Mouse (Mus musculus) intestine, embryonic 15.5 days (tissue): ENCODE measurements around the gene Cym. TPM values are rescaled to one million over a fixed set of nuclear protein-coding genes. Genes with fewer than 3 reads are reported as not detected.

Source experiments
- ATAC-seq: fragments of 200-750 bp; cut with Nextera tagmentation; 2 replicates; pipeline ENCODE4 v1.8.0; 2017; ENCODE audit warnings: moderate TSS enrichment, moderate library complexity
- H3K27ac ChIP-seq: fragments of 300-500 bp; sonication (generic); 2 replicates; pipeline ENCODE4 v1.5.1; 2015; ENCODE audit warnings: mild to moderate bottlenecking, inconsistent platforms
- H3K27me3 ChIP-seq: fragments of 300-500 bp; sonication (generic); replicated peaks from 2 replicates; pipeline ENCODE4 v1.6.1; 2015; ENCODE audit warnings: inconsistent platforms
- H3K36me3 ChIP-seq: fragments of 300-500 bp; sonication (generic); 2 replicates; pipeline ENCODE4 v1.6.1; 2015; ENCODE audit warnings: inconsistent platforms
- H3K4me1 ChIP-seq: fragments of 300-500 bp; sonication (generic); replicated peaks from 2 replicates; pipeline ENCODE4 v1.6.1; 2015; ENCODE audit warnings: inconsistent platforms
- H3K4me2 ChIP-seq: fragments of 300-500 bp; sonication (generic); replicated peaks from 2 replicates; pipeline ENCODE4 v1.6.1; 2015; ENCODE audit warnings: mild to moderate bottlenecking, inconsistent platforms
- H3K4me3 ChIP-seq: fragments of 300-500 bp; sonication (generic); replicated peaks from 2 replicates; pipeline ENCODE4 v1.5.1; 2015; ENCODE audit warnings: inconsistent platforms
- H3K9ac ChIP-seq: fragments of 300-500 bp; sonication (generic); 2 replicates; pipeline ENCODE4 v1.6.1; 2015; ENCODE audit warnings: inconsistent platforms
- H3K9me3 ChIP-seq: fragments of 300-500 bp; sonication (generic); 2 replicates; pipeline ENCODE4 v1.6.1; 2016; ENCODE audit warnings: inconsistent platforms
- WGBS: fragments of 180-500 bp; shearing (Covaris S2); methylation state at CpG from one replicate; pipeline ENCODE4 v1.1.7; 2015; 5-methylcytosine and 5-hydroxymethylcytosine counted together
- polyA plus RNA-seq: library from polyadenylated mRNA; unstranded; fragments of >200 nt; fragmentation: Nextera tagmentation; extraction: Ambion mirVana; gene quantifications from 2 replicates; pipeline ENCODE4 v1.2.1, GENCODE M21; 2015

Gene Cym
- polyA plus RNA-seq, 1 experiment from 2014 or later = 11.4 TPM

- Histone ChIP-seq H3K36me3 (no peaks in the 10 kb centered on the region), H3K9ac (no peak overlapping the region), H3K27me3 (no peaks in the 10 kb centered on the region; the same call in 1 of the 2 replicates), H3K4me2 (no peak overlapping the region), H3K4me3 (no peak overlapping the region), H3K9me3 (no peaks in the 10 kb centered on the region), H3K4me1 (no peaks in the 10 kb centered on the region), H3K27ac (no peak overlapping the region)
- WGBS = 51% methylated on average over 14 of the region's 14 CpGs
- no peak for ATAC-seq
Observed at GRCm38 (mm10) chr3:107241389-107242094, 20.0 kb upstream of the Cym start.

GRCm38 (mm10) chr3:107239607-107240006 is 18.1 kb upstream of the Cym start, which contains the start of gene Prok1:
Gene Prok1, minus strand, starts transcription at chr3:107239707.
- Histone ChIP-seq H3K27me3 (no peaks in the 10 kb centered on the region; the same call in 1 of the 2 replicates), H3K36me3 (no peaks in the 10 kb centered on the region), H3K9ac (no peak within 1 kb of the TSS), H3K27ac (no peak within 1 kb of the TSS), H3K4me3 (no peak within 1 kb of the TSS), H3K4me2 (no peak within 1 kb of the TSS), H3K4me1 (no peaks in the 10 kb centered on the region), H3K9me3 (no peaks in the 10 kb centered on the region)
- WGBS = 89% methylated on average over 9 of the region's 9 CpGs
- ATAC-seq = no peak

GRCm38 (mm10) chr3:107238471-107238980 is 17.0 kb upstream of the Cym start:
- WGBS = 75% methylated on average over 8 of the region's 8 CpGs
- H3K4me1 ChIP-seq = no peaks in the 10 kb centered on the region
- H3K4me3 ChIP-seq = no peak overlapping the region

GRCm38 (mm10) chr3:107238051-107238450 is 16.5 kb upstream of the Cym start:
- H3K27me3 ChIP-seq = no peaks in the 10 kb centered on the region; the same call in 1 of the 2 replicates
- H3K9ac ChIP-seq = no peak overlapping the region
- H3K4me3 ChIP-seq = no peak overlapping the region
- no peaks in the 10 kb centered on the region for H3K36me3 ChIP-seq
- 0 out of 2 replicates have a peak, but pooled peaks cover 3% of the 10 kb centered on the region for H3K4me1 ChIP-seq
- ATAC-seq = no peak
- H3K27ac ChIP-seq = no peak overlapping the region
- H3K4me2 ChIP-seq = no peak overlapping the region
- no peaks in the 10 kb centered on the region for H3K9me3 ChIP-seq
- WGBS = 50% methylated on average over 2 of the region's 2 CpGs

More at GRCm38 (mm10) chr3:107238471-107238980, 17.0 kb upstream of the Cym start:
- Histone ChIP-seq H3K27ac (no peak overlapping the region), H3K4me2 (no peak overlapping the region), H3K36me3 (no peaks in the 10 kb centered on the region), H3K27me3 (no peaks in the 10 kb centered on the region; the same call in 1 of the 2 replicates), H3K9me3 (no peaks in the 10 kb centered on the region), H3K9ac (no peak overlapping the region)
- ATAC-seq = no peak

GRCm38 (mm10) chr3:107233945-107234344 is 12.4 kb upstream of the Cym start:
- Histone ChIP-seq H3K9me3 (no peaks in the 10 kb centered on the region), H3K4me2 (no peak overlapping the region), H3K4me3 (no peak overlapping the region), H3K36me3 (no peaks in the 10 kb centered on the region), H3K4me1 (peaks cover 20% of the 10 kb centered on the region), H3K27me3 (no peaks in the 10 kb centered on the region), H3K9ac (no peak overlapping the region), H3K27ac (no peak overlapping the region)
- 38% methylated on average over 2 of the region's 2 CpGs for WGBS
- ATAC-seq = no peak

GRCm38 (mm10) chr3:107233351-107233813 is 11.8 kb upstream of the Cym start:
- Histone ChIP-seq H3K9ac (no peak overlapping the region), H3K4me1 (peaks cover 20% of the 10 kb centered on the region), H3K4me2 (0 out of 2 replicates have a peak overlapping the region, but pooled peaks have one; percentile 36), H3K27me3 (no peaks in the 10 kb centered on the region), H3K4me3 (no peak overlapping the region), H3K9me3 (no peaks in the 10 kb centered on the region), H3K36me3 (no peaks in the 10 kb centered on the region), H3K27ac (no peak overlapping the region)
- ATAC-seq = peak; percentile 15; the same call in 1 of the 2 replicates
- WGBS = 9% methylated on average over 11 of the region's 11 CpGs

- Histone ChIP-seq H3K27me3 (no peaks in the 10 kb centered on the region), H3K9ac (no peak overlapping the region), H3K9me3 (no peaks in the 10 kb centered on the region), H3K36me3 (no peaks in the 10 kb centered on the region), H3K4me1 (peaks cover 20% of the 10 kb centered on the region), H3K4me2 (no peak overlapping the region), H3K27ac (no peak overlapping the region), H3K4me3 (no peak overlapping the region)
- no peak for ATAC-seq
- WGBS = 69% methylated on average over 4 of the region's 4 CpGs
Observed at GRCm38 (mm10) chr3:107231202-107231601, 9.7 kb upstream of the Cym start.

GRCm38 (mm10) chr3:107230527-107230926 is 9.0 kb upstream of the Cym start, which contains the start of gene A630076J17Rik:
Gene A630076J17Rik, plus strand, starts transcription at chr3:107230614.
- 19% methylated on average over 1 of the region's 1 CpGs for WGBS
- peak; percentile 81 for ATAC-seq
- H3K36me3 ChIP-seq = no peaks in the 10 kb centered on the region
- H3K27me3 ChIP-seq = no peaks in the 10 kb centered on the region
- H3K4me3 ChIP-seq = no peak within 1 kb of the TSS
- H3K9me3 ChIP-seq = no peaks in the 10 kb centered on the region
- peak within 1 kb of the TSS; percentile 28; the same call in 1 of the 2 replicates for H3K4me2 ChIP-seq
- H3K4me1 ChIP-seq = peaks cover 20% of the 10 kb centered on the region
- H3K9ac ChIP-seq = no peak within 1 kb of the TSS
- H3K27ac ChIP-seq = no peak within 1 kb of the TSS

- no peaks in the 10 kb centered on the region for H3K9me3 ChIP-seq
- peaks cover 20% of the 10 kb centered on the region for H3K4me1 ChIP-seq
- 39% methylated on average over 5 of the region's 5 CpGs for WGBS
- H3K27me3 ChIP-seq = no peaks in the 10 kb centered on the region
- no peak overlapping the region for H3K27ac ChIP-seq
- no peak overlapping the region; the same call in 1 of the 2 replicates for H3K4me2 ChIP-seq
- peak; percentile 91 for ATAC-seq
- no peaks in the 10 kb centered on the region for H3K36me3 ChIP-seq
- no peak overlapping the region for H3K9ac ChIP-seq
- no peak overlapping the region for H3K4me3 ChIP-seq
Observed at GRCm38 (mm10) chr3:107229822-107230221, 8.3 kb upstream of the Cym start.

GRCm38 (mm10) chr3:107229221-107229620 is 7.7 kb upstream of the Cym start:
- ATAC-seq = no peak
- H3K27me3 ChIP-seq = no peaks in the 10 kb centered on the region
- no peak overlapping the region for H3K4me2 ChIP-seq
- no peak overlapping the region for H3K9ac ChIP-seq
- 58% methylated on average over 5 of the region's 5 CpGs for WGBS
- H3K9me3 ChIP-seq = no peaks in the 10 kb centered on the region
- H3K4me3 ChIP-seq = no peak overlapping the region
- no peak overlapping the region for H3K27ac ChIP-seq
- no peaks in the 10 kb centered on the region for H3K36me3 ChIP-seq
- H3K4me1 ChIP-seq = peaks cover 20% of the 10 kb centered on the region

GRCm38 (mm10) chr3:107225820-107226219 is 4.3 kb upstream of the Cym start:
- 87% methylated on average over 5 of the region's 5 CpGs for WGBS

GRCm38 (mm10) chr3:107223230-107223629 is 1.7 kb upstream of the Cym start:
- WGBS = 56% methylated on average over 1 of the region's 1 CpGs

More at GRCm38 (mm10) chr3:107225820-107226219, 4.3 kb upstream of the Cym start:
- no peak overlapping the region for H3K4me3 ChIP-seq
- no peak for ATAC-seq
- H3K9me3 ChIP-seq = no peaks in the 10 kb centered on the region
- peaks cover 12% of the 10 kb centered on the region for H3K4me1 ChIP-seq
- H3K9ac ChIP-seq = no peak overlapping the region
- H3K4me2 ChIP-seq = no peak overlapping the region
- H3K27me3 ChIP-seq = no peaks in the 10 kb centered on the region
- H3K27ac ChIP-seq = no peak overlapping the region
- no peaks in the 10 kb centered on the region for H3K36me3 ChIP-seq

More at GRCm38 (mm10) chr3:107223230-107223629, 1.7 kb upstream of the Cym start:
- H3K27me3 ChIP-seq = no peaks in the 10 kb centered on the region
- no peak overlapping the region for H3K27ac ChIP-seq
- H3K4me2 ChIP-seq = no peak overlapping the region
- no peaks in the 10 kb centered on the region for H3K36me3 ChIP-seq
- no peak overlapping the region for H3K4me3 ChIP-seq
- no peak for ATAC-seq
- no peaks in the 10 kb centered on the region for H3K9me3 ChIP-seq
- H3K9ac ChIP-seq = no peak overlapping the region
- no peaks in the 10 kb centered on the region for H3K4me1 ChIP-seq
